Mouse (Mus musculus) B cell, adult 2 months (primary cell): ENCODE measurements around the gene Zfp872.
"Not testable (repeated sequence)": the region's sequence is repeated elsewhere in the genome, so short reads cannot be mapped to it uniquely, and the experiment has no call there.

ENCODE experiments used
- DNase-seq, 2 experiments: peaks; one replicate each; pipeline ENCODE4 v3.0.0; 2022

Gene Zfp872

DNA sequence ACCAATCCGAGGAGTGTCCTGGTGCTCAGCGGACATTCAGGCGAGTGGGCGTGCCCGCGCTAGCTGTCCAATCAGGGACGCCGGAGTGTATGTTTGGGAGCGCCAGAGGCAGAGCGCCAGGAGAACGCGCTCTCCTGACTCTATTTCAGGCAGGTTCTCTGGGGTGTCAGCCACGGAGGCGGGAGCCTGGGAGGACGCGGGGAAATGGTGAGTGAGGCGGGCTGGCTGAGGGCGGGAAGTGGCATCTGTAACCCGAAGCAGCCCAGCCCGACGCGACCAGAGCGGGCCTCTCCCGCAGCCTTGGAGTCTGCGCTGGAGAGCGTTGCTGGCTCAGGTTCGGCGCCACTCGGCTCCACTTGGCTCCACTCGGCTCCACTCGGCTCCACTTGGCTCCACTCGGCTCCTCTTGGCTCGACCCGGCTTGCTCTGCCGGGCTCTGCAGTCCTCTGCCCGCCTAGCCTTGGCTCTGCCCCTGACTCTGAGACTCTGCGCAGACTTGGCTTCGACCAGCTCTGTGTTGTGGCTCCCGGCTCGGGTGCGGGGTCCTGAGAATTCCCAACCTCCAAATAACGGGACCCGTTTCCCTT, at the start of gene Zfp872:
Gene Zfp872, plus strand, starts transcription at position 66 of the 587 bp plus-strand sequence.
- no peak for DNase-seq

DNA sequence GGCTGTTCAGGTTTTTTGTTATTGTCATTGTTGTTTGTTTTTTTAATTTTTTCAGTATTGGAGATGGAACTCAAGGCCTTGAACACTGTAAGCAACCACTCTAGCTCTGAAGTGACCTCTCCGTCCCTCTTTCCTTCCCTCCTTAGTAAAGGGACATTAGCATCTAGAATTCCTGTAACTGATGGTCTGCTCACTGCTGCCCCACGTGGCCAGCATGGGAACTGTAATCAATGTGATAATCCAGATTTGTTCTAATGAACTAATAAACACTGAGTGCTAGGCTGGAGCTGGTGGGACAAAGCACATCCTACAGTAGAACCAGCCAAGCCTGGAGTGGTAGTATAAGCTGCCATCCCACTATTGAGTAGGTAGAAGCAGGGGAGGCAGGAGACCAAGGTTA, 49.4 kb upstream of the Zfp872 start:
- peak; percentile 66 to 68 for DNase-seq

- DNase-seq: no peak
Measured at GRCm38 (mm10) chr9:22139746-22140145, 48.1 kb upstream of the Zfp872 start.

GRCm38 (mm10) chr9:22143108-22144037, 44.5 kb upstream of the Zfp872 start:
- peak; percentile 95 for DNase-seq

DNA sequence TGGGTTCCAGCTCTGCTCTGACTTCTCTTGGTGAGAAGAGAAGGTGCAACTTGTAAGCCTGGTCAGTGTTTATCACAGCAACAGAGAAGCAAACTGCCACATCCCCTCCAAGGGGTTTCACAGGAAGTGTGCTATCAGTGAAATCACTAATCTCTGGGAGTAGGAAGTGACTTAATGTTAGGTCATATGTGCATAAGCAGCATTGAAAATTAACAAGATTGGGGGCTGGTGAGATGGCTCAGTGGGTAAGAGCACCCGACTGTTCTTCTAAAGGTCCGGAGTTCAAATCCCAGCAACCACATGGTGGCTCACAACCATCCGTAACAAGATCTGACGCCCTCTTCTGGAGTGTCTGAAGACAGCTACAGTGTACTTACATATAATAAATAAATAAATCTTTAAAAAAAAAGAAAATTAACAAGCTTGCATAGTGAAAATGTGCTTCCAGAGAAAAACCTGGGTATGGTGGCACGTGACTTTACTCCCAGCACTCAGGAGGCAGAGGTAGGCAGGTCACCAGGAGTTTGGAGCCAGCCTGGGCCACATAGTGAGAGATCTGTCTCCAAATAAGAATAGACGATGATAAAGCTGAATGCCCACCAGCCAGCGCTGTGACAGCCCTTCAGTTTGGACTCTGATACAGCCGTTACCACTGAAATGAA, 43.5 kb upstream of the Zfp872 start:
- no peak for DNase-seq

GRCm38 (mm10) chr9:22149426-22150248, 38.3 kb upstream of the Zfp872 start:
- DNase-seq: peak in 1 of 2 experiments; percentile 10

GRCm38 (mm10) chr9:22150249-22150693, 37.6 kb upstream of the Zfp872 start:
- DNase-seq: not testable (repeated sequence)

- DNase-seq: no peak
Measured at GRCm38 (mm10) chr9:22150946-22151345, 36.9 kb upstream of the Zfp872 start.

- DNase-seq: no peak
Measured at GRCm38 (mm10) chr9:22153810-22154209, 34.1 kb upstream of the Zfp872 start.

GRCm38 (mm10) chr9:22155614-22156013, 32.3 kb upstream of the Zfp872 start:
- peak; percentile 86 to 87 for DNase-seq

GRCm38 (mm10) chr9:22156497-22157245, 31.2 kb upstream of the Zfp872 start, which contains the start of gene Pigyl:
Gene Pigyl (plus strand): TSS chr9:22156846.
- DNase-seq: peak; percentile 99

- DNase-seq: peak in 1 of 2 experiments; percentile 10
Measured at GRCm38 (mm10) chr9:22157516-22158265, 30.2 kb upstream of the Zfp872 start.

GRCm38 (mm10) chr9:22161299-22161698, 26.6 kb upstream of the Zfp872 start:
- DNase-seq: no peak

GRCm38 (mm10) chr9:22162305-22162704, 25.6 kb upstream of the Zfp872 start:
- DNase-seq: no peak

GRCm38 (mm10) chr9:22162912-22163311, 25.0 kb upstream of the Zfp872 start:
- DNase-seq: no peak

GRCm38 (mm10) chr9:22164711-22165668, 22.9 kb upstream of the Zfp872 start:
- peak; percentile 34 to 35 for DNase-seq

GRCm38 (mm10) chr9:22165964-22166363, 21.9 kb upstream of the Zfp872 start:
- DNase-seq: no peak

- DNase-seq: peak; percentile 11 to 14
Measured at GRCm38 (mm10) chr9:22166686-22167085, 21.2 kb upstream of the Zfp872 start.

DNA sequence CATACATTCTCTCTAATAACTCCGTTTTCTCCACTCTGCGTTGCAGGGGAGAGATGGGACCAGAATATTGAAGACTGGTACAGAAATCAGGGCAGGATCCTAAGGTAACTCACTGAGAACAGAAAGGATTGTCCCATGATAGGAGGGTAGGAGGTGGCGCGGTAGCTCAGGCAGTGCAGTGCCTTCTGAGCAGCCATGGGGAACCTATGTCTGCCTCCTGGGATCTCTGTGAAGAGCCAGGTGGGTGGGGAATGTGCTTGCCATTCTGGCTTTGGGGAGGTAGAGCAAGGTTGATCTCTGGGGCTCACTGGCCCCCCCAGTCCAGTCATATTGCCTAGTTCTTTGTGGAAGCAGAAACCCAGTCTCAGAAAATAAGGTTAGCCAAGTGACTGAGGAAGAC, 20.1 kb upstream of the Zfp872 start:
- DNase-seq: no peak

GRCm38 (mm10) chr9:22169327-22169726, 18.6 kb upstream of the Zfp872 start:
- DNase-seq: no peak
